Mouse (Mus musculus): ENCODE measurements around the gene Tiparp. TPM values are rescaled to one million over a fixed set of nuclear protein-coding genes. Genes with fewer than 3 reads are reported as not detected.

Tiparp gene
- polyA plus RNA-seq, 1 experiment, result 6.6 TPM

GRCm38 (mm10) chr3:65516526-65516925 is 11.7 kb upstream of the Tiparp start:
- DNase-seq, result no peak
- H3K36me3 ChIP-seq (ENCODE audit: control insufficient read depth, insufficient read depth, low read length), result no peaks in the 10 kb centered on the region
- H3K4me1 ChIP-seq (replicated peaks; ENCODE audit: control insufficient read depth, insufficient read depth, low read length), result 0 out of 2 replicates have a peak, but pooled peaks cover 6% of the 10 kb centered on the region
- no peak overlapping the region for H3K27ac ChIP-seq (ENCODE audit: control insufficient read depth, insufficient read depth, low read length)
- no peak overlapping the region for H3K4me3 ChIP-seq (ENCODE audit: control insufficient read depth, insufficient read depth, low read length)
- TF ChIP-seq POLR2A (IDR thresholded peaks at IDR 0.05; ENCODE audit: control insufficient read depth, extremely low read depth, insufficient read depth, low read length, poor library complexity) (no peak), CTCF (IDR thresholded peaks at IDR 0.05; ENCODE audit: borderline replicate concordance, control insufficient read depth, extremely low read depth, insufficient read depth, low read length, poor library complexity) (no peak)
- H3K27me3 ChIP-seq (ENCODE audit: control insufficient read depth, insufficient read depth, low read length), result no peaks in the 10 kb centered on the region; the same call in 1 of the 2 replicates
- WGBS, result 59% methylated on average over 1 of the region's 1 CpGs

GRCm38 (mm10) chr3:65517141-65517540 is 11.1 kb upstream of the Tiparp start:
- WGBS, result 22% methylated on average over 9 of the region's 9 CpGs
- peak; percentile 19 for DNase-seq
- H3K27ac ChIP-seq (ENCODE audit: control insufficient read depth, insufficient read depth, low read length), result no peak overlapping the region
- TF ChIP-seq CTCF (IDR thresholded peaks at IDR 0.05; ENCODE audit: borderline replicate concordance, control insufficient read depth, extremely low read depth, insufficient read depth, low read length, poor library complexity) (no peak), POLR2A (IDR thresholded peaks at IDR 0.05; ENCODE audit: control insufficient read depth, extremely low read depth, insufficient read depth, low read length, poor library complexity) (no peak)
- no peaks in the 10 kb centered on the region for H3K36me3 ChIP-seq (ENCODE audit: control insufficient read depth, insufficient read depth, low read length)
- no peaks in the 10 kb centered on the region; the same call in 1 of the 2 replicates for H3K27me3 ChIP-seq (ENCODE audit: control insufficient read depth, insufficient read depth, low read length)
- no peak overlapping the region for H3K4me3 ChIP-seq (ENCODE audit: control insufficient read depth, insufficient read depth, low read length)
- 0 out of 2 replicates have a peak, but pooled peaks cover 6% of the 10 kb centered on the region for H3K4me1 ChIP-seq (replicated peaks; ENCODE audit: control insufficient read depth, insufficient read depth, low read length)

GRCm38 (mm10) chr3:65517747-65518527 is 10.3 kb upstream of the Tiparp start:
- no peaks in the 10 kb centered on the region; the same call in 1 of the 2 replicates for H3K27me3 ChIP-seq (ENCODE audit: control insufficient read depth, insufficient read depth, low read length)
- H3K4me1 ChIP-seq (replicated peaks; ENCODE audit: control insufficient read depth, insufficient read depth, low read length), result 0 out of 2 replicates have a peak, but pooled peaks cover 6% of the 10 kb centered on the region
- no peak overlapping the region for H3K4me3 ChIP-seq (ENCODE audit: control insufficient read depth, insufficient read depth, low read length)
- no peak for DNase-seq
- no peak overlapping the region for H3K27ac ChIP-seq (ENCODE audit: control insufficient read depth, insufficient read depth, low read length)
- TF ChIP-seq POLR2A (IDR thresholded peaks at IDR 0.05; ENCODE audit: control insufficient read depth, extremely low read depth, insufficient read depth, low read length, poor library complexity), result no peak
- TF ChIP-seq CTCF (IDR thresholded peaks at IDR 0.05; ENCODE audit: borderline replicate concordance, control insufficient read depth, extremely low read depth, insufficient read depth, low read length, poor library complexity), result no peak
- WGBS, result 58% methylated on average over 13 of the region's 13 CpGs
- no peaks in the 10 kb centered on the region for H3K36me3 ChIP-seq (ENCODE audit: control insufficient read depth, insufficient read depth, low read length)

- TF ChIP-seq POLR2A (IDR thresholded peaks at IDR 0.05; ENCODE audit: control insufficient read depth, extremely low read depth, insufficient read depth, low read length, poor library complexity), result no peak
- TF ChIP-seq CTCF (IDR thresholded peaks at IDR 0.05; ENCODE audit: borderline replicate concordance, control insufficient read depth, extremely low read depth, insufficient read depth, low read length, poor library complexity), result no peak
- Histone ChIP-seq H3K4me1 (replicated peaks; ENCODE audit: control insufficient read depth, insufficient read depth, low read length) (0 out of 2 replicates have a peak, but pooled peaks cover 6% of the 10 kb centered on the region), H3K27me3 (ENCODE audit: control insufficient read depth, insufficient read depth, low read length) (no peaks in the 10 kb centered on the region; the same call in 1 of the 2 replicates), H3K36me3 (ENCODE audit: control insufficient read depth, insufficient read depth, low read length) (no peaks in the 10 kb centered on the region), H3K27ac (ENCODE audit: control insufficient read depth, insufficient read depth, low read length) (no peak overlapping the region), H3K4me3 (ENCODE audit: control insufficient read depth, insufficient read depth, low read length) (no peak overlapping the region)
- DNase-seq, result no peak
- WGBS, result 98% methylated on average over 1 of the region's 1 CpGs
Observed at GRCm38 (mm10) chr3:65521391-65521790, 6.8 kb upstream of the Tiparp start.

GRCm38 (mm10) chr3:65523397-65523796 is 4.8 kb upstream of the Tiparp start:
- H3K36me3 ChIP-seq (ENCODE audit: control insufficient read depth, insufficient read depth, low read length), result no peaks in the 10 kb centered on the region
- H3K4me1 ChIP-seq (replicated peaks; ENCODE audit: control insufficient read depth, insufficient read depth, low read length), result no peaks in the 10 kb centered on the region
- WGBS, result 94% methylated on average over 8 of the region's 8 CpGs
- TF ChIP-seq POLR2A (IDR thresholded peaks at IDR 0.05; ENCODE audit: control insufficient read depth, extremely low read depth, insufficient read depth, low read length, poor library complexity), result no peak
- no peak for TF ChIP-seq CTCF (IDR thresholded peaks at IDR 0.05; ENCODE audit: borderline replicate concordance, control insufficient read depth, extremely low read depth, insufficient read depth, low read length, poor library complexity)
- no peak overlapping the region for H3K27ac ChIP-seq (ENCODE audit: control insufficient read depth, insufficient read depth, low read length)
- no peak for DNase-seq
- H3K27me3 ChIP-seq (ENCODE audit: control insufficient read depth, insufficient read depth, low read length), result no peaks in the 10 kb centered on the region
- no peak overlapping the region for H3K4me3 ChIP-seq (ENCODE audit: control insufficient read depth, insufficient read depth, low read length)

- 87% methylated on average over 3 of the region's 3 CpGs for WGBS
- no peak for DNase-seq
- H3K4me3 ChIP-seq (ENCODE audit: control insufficient read depth, insufficient read depth, low read length), result no peak overlapping the region
- TF ChIP-seq POLR2A (IDR thresholded peaks at IDR 0.05; ENCODE audit: control insufficient read depth, extremely low read depth, insufficient read depth, low read length, poor library complexity) (no peak), CTCF (IDR thresholded peaks at IDR 0.05; ENCODE audit: borderline replicate concordance, control insufficient read depth, extremely low read depth, insufficient read depth, low read length, poor library complexity) (no peak)
- H3K36me3 ChIP-seq (ENCODE audit: control insufficient read depth, insufficient read depth, low read length), result no peaks in the 10 kb centered on the region
- H3K4me1 ChIP-seq (replicated peaks; ENCODE audit: control insufficient read depth, insufficient read depth, low read length), result no peaks in the 10 kb centered on the region
- H3K27me3 ChIP-seq (ENCODE audit: control insufficient read depth, insufficient read depth, low read length), result no peaks in the 10 kb centered on the region
- H3K27ac ChIP-seq (ENCODE audit: control insufficient read depth, insufficient read depth, low read length), result no peak overlapping the region
Observed at GRCm38 (mm10) chr3:65525731-65526130, 2.5 kb upstream of the Tiparp start.

Data from thymus, adult 2 months (tissue).